Mouse (Mus musculus) large intestine, adult 2 months (tissue): ENCODE results near the gene Slc44a3. TPM values are rescaled to one million over a fixed set of nuclear protein-coding genes. Genes with fewer than 3 reads are reported as not detected.
A peak's percentile ranks its signal among the peaks of the same experiment; 100 is the strongest.
"Not testable (repeated sequence)": the region's sequence is repeated elsewhere in the genome, so short reads cannot be mapped to it uniquely, and the experiment has no call there.

Experiments used
- DNase-seq: peaks from one replicate; pipeline ENCODE4 v3.0.0-alpha.2; 2012; ENCODE audit warnings: low read depth, low spot score
- WGBS: fragments of 180-500 bp; shearing (Covaris S2); methylation state at CpG from one replicate; pipeline ENCODE4 v1.1.7; 2018; 5-methylcytosine and 5-hydroxymethylcytosine counted together
- polyA plus RNA-seq: library from polyadenylated mRNA; depleted of rRNA; stranded (reverse); fragments of >200 nt; gene quantifications from 2 replicates; pipeline ENCODE4 v1.2.3, GENCODE M21; 2012

Gene Slc44a3
- polyA plus RNA-seq, 1 experiment: 12.0 TPM

DNA sequence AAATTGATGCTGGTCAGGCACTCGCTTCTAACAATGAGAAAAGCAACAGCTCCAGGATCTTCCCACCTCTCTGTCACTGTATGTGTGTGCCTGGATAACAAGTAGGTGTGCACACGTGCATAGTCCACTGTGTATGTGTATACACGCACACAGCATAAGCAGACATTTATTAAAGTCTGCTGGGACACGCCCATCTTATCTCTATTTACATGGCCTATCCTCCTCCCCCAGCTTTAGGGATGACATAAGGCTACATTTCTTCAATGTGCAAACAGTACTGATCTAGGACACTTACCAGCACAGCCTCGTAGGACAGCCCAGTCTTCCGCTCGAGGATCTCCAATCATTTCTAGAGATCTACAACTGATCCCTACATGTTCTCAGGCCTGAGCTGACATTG lies 24.1 kb upstream of the Slc44a3 start:
- DNase-seq: no peak
- WGBS: 41% methylated on average over 7 of the region's 7 CpGs

DNA sequence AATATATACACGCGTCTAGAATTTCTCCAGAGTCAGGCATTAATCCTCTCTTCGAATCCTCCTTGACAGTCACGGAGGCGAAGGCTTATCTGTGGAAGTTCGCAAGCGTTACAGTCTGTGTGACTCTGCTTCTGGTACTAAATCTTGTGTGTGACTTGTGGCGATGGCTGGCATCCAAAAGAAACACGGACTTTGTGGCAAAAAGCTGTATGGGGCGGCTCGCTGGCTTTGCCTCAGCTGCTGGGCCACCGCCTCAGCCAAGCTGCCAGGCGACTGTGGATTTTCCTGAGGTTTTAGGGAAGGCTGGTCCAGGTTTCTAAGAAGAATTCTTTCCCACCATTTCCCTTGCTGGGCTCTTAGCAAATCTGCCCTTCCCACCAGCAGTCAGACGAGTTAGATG lies 21.1 kb upstream of the Slc44a3 start:
- WGBS: 21% methylated on average over 14 of the region's 14 CpGs
- DNase-seq: no peak

DNA sequence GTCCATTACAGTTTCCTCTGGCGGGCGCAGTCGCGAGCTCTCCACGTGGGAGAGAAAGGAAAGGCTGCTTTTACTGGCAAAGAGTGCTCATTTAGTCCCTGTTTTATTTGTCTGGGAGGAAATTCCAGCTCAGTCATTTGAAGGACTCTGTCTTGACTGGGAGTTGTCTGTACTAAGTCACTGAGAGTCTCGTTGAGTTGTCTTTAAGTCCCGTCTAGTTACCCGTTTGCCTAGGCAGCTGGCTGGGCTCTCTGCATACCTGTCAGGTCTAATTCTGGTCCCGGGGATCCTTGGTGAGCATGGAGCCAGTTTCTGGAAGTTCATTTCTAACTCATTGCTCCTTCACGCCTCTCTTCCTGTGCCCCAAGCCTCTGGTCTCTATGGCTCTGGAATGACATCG lies 20.5 kb upstream of the Slc44a3 start:
- no peak for DNase-seq
- WGBS: 32% methylated on average over 11 of the region's 11 CpGs

DNA sequence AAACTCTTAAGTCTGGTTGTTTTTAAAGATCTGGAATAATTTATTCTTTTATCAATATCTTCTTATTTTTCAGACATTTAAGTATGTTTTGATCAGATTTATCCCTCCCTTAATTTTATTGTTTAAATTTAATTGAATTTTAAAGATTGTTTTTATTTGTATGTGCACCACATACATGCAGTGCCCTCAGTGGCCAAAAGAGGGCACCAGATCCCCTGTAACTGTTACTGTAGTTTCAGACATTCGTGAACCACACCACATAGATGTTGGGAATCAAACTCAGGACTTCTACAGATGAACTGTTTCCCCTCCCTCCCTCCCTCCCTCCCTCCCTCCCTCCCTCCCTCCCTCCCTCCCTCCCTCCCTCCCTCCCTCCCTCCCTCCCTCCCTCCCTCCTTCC lies 18.2 kb upstream of the Slc44a3 start:
- DNase-seq: no peak
- whole genome bisulfite sequencing: 3% methylated on average over 1 of the region's 1 CpGs

DNA sequence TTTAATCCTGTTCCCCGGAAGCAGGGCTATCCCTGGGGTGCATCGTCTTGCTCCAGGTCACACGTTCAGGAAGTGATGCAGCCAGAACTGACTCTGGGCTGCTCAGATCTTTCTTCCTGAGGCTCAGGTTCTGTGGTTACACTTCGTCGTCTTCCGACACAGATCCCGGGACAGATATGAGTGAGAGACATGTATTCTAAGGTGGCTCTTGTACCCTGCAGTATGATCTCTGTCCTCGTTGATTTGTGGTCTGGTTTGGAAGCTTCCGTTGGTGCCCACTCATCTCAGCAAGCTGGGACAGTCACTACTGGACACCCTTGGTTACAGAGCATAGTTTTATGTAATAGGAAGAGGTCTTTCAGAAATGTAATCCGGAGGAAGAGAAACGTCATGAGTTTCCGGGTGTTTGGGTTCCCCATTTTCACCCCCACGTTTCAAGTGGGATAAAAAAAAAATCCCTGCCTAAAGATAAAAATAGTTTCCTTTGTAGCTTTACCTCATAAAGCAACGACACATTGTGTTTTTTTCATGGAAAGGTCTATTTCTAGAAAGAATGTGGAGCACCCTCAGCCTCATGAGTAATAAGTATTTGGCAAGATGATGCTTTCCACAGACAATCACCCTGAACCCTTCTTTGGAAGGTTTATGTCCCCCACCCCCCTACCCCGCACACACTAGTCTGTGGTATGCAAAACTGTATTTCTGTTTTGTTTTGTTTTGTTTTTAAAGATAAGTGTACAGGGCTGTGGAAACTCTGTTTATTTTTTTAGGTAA lies 15.8 kb upstream of the Slc44a3 start:
- WGBS: 61% methylated on average over 15 of the region's 15 CpGs
- DNase-seq: no peak

DNA sequence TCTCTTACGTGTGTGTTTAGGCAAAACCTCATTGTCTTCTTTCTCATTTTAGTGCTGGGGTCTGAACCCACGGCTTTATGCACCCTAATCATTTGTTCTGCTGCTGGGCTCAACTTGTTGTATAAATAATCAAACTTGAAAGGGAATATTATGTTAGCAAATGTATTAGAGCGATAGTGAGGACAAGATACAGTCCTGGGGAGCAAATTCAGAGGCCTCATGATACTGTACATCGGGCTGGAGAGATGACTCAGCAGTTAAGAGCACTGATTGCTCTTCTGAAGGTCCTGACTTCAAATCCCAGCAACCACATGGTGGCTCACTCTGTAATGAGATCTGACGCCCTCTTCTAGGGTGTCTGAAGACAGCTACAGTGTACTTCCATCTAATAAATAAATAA lies 8.4 kb upstream of the Slc44a3 start:
- no peak for DNase-seq
- WGBS: 61% methylated on average over 5 of the region's 5 CpGs

DNA sequence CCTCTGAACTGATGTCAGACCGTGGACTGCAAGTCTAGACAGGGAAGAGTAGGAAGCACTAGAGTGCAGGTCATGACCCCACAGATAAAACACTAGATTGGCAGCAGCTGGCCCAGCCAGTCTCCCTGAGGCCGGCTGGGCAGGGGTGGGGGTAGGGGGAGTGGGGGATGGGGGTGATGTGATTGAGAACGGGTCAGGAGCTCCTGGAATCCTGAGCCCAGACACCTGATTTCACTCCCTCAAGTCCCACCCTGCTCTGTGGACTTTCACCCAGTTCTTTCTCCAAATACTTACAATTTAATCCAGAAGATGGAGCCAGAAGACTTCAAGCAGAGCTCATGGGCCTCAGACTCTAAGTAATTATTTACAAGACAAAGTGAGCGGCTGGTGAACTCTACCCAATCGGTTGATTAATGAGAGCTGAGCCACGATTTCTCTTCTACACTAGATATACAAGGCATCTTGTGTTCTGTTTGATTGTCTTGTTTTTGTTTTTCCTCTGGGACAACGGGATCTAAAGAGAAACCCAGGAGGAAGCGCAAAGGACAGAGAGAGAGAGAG lies 7.7 kb upstream of the Slc44a3 start:
- no peak for DNase-seq
- WGBS: 11% methylated on average over 8 of the region's 8 CpGs

DNA sequence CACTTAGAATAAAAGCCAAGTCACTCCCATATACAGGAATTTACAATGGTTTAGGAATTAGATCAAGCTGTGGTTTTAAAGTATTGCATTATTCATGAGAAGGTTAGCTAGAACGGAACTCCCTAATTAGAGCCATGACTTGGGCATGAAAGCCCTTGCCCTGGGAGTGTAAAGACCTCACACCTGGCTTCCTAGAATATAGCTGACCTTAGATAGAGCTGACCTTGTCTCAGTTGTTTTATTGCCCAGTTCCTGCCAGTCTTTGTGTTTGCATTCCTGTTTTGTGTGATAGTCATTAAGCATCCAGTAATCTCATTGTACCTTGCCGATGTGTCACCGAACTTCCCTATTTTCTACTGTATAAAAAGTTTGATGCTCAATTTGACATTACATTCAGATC lies 6.6 kb upstream of the Slc44a3 start:
- not testable (repeated sequence) for DNase-seq
- WGBS: 26% methylated on average over 3 of the region's 3 CpGs

DNA sequence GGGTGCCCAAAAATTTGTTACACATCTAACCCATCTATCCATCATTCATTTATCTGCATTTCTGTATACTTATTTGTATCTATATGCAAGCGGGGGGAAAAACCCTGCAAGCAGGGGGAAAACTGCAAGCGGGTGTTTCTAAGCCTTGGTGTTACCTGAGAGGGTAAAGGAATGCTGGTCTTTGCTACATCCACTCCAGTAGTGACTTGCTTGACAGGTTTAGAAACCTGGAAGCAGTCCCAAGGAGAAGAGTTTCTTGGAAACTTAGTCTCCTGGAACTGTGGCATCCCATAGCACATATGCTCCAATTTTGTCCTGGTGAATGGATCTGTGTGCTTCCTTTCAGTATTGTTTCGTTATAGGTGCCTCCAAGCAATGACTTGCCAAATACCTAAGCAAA lies 5.8 kb upstream of the Slc44a3 start:
- no peak for DNase-seq
- WGBS: 93% methylated on average over 3 of the region's 3 CpGs

DNA sequence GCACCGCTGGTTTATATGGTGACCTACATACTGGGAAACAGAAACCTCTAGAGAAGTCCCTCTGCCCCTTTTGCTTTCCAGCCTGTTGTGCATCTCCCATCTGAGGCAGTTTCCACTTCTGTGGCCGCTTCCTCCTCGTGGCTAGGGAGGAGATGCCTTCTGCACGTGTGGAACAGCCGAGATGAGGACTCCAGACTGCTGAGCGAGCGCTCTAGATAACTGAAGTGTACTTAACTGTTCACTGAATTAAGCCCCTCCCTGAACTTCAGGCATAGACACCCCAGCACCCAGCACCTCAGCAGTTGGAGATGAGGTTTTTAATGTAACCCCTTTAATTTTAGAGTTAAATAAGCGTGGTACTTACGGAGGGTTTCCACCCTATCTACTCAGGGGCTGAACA lies 4.6 kb upstream of the Slc44a3 start:
- no peak for DNase-seq
- 72% methylated on average over 9 of the region's 9 CpGs for WGBS

DNA sequence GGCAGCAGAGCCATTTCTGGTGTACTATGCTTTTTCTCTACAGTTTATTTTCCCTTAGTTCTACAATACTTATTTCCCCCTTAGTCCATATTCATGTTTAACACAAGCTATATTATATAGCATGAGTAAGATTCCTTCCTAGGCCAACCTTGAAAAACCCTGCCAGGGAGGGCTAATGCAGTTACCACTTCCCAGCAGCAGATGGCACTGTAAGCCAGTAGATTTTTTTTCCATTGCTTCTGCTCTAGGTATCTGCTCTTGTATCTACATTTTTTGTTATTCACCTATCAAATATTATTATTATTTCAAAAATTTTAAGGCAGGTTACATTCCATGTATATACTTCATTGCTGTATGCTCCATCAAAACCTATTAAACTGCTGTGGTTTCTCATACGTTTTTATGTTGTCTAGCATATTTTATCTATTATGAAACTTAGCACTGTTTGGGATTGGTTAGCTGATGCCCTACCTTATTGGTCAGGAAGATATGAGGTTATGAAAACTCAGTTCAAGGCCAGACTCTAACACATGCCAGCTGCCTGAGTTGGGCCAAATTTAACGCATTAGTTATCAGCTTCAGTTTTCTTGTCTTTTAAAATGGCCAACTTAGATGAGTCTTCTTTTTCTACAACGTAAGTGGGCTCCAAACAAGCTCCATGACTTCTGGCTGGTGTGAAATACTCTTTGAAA lies 3.8 kb upstream of the Slc44a3 start:
- WGBS: 84% methylated on average over 3 of the region's 3 CpGs
- no peak for DNase-seq

DNA sequence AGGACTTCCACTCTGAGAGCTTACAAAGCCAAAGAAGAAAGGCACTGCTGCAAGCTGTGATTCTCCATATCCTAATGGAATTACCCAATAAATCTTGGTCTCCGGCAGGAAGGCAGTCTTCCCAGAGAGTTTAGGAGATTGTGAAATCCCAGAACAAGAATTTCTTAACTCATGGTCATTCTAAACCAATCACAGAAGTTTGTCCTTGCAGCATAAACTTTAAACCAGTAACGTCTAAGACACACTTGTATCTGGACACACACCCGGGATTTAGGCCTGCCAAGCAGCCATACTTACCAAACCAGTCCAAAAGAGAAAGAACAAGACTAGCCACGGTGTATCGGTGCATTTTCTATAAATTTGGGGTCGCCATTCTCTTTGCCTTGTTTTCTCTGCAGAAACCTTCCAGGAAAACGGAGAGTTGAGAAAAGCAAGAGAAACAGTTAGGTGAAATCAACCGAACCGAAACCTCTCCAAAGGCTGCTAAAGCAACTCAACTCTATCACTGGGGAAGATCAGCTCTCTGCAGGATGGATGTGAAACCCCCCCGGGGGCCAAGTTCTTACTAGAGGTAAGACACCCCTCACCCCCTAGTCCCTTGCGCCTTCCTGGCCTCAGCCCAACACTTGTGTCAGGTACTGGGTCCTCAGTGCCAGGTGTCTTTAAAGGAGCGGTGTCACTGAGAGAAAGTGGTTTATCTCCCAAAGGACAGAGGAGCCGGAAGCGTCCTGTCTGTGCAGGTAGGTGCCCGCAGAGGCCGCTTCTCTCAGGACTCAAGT lies 645 bp downstream of the Slc44a3 start:
- DNase-seq: peak; percentile 45
- WGBS: 21% methylated on average over 16 of the region's 16 CpGs

DNA sequence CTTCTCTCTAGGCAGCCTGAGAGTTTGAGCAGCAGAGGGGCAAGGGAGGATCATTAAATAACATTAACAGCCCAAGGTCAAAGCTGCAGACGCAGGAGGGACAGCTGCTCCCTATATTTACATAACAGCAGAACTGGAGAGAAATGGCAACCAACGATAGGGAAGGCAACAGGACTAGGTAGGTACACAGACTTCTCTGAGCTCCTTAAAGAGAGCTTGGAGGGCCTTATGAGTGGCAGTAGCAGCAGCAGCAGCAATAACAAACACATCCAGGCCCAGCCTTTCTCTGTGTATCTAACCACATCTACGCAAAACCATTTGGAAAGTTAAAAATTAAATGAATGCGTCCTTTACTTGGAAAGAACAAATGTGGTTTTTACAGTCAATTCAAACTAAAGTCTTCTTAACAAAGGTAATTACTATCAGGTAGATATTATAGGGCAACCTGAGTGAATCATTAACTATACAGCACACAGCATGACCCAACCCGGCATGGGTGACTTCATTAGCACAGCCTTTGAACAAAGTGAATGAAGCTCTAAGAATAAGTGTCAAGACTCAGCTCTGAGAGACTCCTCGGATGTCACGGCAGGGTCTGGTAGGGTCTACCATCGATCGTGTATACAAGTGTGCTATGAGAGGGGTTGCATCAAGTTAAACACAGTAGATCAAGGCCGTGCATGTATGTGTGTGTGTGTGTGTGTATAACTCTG lies 1.5 kb downstream of the Slc44a3 start:
- WGBS: 28% methylated on average over 10 of the region's 10 CpGs
- peak; percentile 63 for DNase-seq

DNA sequence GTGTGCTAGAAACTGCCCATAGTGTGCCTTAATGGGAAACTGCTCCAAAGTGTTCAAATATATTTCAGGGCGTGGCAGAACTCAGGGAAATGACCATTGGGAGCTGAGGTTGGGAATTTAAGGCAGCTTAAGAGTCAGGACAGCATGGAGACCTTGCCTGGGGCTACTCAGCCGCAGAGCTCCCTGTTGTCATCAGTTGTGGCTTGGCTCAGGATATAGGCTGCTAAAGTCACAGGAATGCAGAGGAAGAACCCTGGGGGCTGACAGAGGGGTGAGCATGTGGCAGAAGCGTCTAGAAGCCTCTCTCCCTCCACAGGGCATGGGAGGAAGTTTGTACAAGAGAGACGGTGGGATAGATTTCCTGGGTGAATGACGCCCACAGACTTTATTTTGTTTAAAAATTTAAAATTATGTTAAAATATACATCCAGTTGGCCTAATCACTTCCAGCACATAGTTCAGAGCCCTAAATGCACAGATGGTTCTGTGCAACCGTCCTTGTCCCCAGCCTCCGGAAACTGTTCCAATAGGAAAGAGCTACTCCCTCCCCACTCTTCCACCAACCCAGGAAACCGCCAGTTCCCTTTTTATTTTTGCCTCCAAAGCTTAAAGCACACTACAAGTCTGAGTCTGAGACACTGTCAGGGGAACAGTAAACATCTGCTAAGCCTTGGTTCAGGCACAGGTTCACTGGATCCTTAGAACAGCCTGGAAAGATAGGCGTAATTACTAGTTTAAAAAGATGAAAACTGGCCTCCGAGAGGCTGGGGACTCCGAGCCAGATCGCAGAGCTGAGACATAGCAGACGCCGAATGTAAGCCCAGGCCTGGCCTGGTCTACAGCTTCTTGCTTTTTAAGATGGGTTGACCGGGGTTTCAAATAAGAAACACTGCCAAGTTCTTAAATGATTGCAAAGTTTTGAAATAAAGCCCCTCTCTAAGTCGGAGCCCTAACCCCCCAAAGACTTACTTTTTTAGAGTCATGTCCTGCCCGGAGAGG lies 5.8 kb downstream of the Slc44a3 start:
- DNase-seq: no peak
- WGBS: 76% methylated on average over 17 of the region's 17 CpGs

DNA sequence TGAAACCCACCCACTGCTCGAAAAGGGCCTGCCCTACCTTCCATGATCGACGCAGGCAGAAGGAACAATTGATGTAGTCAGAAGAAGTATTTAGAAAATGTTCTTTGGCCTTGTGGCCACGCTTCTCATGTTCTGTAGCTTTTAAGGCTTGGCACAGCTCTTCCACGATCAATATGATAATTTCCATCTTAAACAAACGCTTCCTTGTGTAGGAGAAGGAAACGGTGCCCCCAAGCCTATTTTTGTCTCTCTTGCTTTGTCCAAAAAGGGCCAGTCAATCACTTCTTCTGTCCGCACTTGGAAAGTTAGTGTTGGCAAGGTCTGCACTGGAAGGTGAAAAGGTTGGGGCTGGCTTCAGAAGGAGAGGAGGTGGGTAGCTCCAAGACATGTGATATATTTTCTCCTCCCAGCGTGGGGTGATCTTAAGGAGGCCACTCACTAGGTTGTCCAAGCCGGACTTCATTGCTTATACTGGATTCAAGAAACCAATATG lies 10.5 kb downstream of the Slc44a3 start:
- WGBS: 89% methylated on average over 10 of the region's 10 CpGs
- DNase-seq: no peak

DNA sequence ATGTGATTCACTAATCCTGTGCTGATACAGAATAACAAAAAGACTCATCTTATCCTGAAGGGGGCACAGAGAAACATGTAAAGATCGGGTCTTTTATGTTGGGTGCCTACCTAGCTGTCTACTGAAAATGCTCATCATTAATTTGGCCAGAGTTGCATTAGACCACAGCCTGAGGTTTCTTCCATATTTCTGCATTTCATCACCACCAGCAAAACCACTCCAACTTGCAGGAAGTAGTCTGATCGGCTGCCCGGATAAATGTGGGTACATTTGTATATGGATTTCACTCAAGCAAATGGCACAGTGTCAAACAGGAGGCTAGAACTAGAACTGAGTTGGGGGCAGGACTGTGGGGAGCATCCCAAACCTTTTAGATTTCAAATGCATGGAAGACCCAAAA lies 11.1 kb downstream of the Slc44a3 start:
- DNase-seq: no peak
- 77% methylated on average over 3 of the region's 3 CpGs for WGBS

DNA sequence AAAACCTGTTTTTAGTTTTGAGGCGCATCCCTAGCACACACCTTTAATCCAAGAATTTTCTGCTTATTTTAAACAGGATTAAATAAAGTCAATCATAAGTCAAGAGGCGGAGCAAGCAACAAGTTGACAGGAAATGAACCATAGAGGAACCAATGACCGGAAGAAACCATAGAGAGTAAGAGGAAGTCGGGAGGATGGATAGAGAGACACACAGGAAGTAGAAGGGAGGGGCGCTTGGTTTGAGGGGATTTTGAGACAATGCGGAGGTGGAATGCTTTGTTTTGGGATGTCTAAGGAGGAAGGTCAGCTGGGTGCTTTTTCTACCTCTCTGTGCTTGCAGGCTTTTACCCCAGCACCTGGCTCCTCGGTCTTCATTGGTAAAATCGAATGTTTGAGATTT lies 15.2 kb downstream of the Slc44a3 start:
- 96% methylated on average over 8 of the region's 8 CpGs for WGBS
- no peak for DNase-seq

DNA sequence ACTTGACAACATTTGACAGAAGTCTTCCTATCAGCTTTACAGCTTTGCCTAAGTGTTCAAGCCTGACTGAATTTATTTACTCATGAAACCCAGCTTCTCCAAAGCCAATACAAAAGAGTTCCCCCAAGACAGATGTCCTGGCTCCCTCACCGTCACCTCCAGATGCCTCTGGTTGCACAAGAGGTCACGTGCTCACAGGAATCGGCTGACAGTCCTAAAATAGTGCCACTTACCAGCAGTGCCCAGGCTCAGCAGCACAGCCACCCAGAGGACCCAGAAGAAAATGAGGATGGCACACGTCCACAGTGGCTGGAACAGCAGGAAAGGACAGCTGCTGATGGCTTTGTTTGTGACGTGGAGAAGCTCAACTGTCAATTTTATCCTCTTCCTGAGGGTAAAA lies 23.1 kb downstream of the Slc44a3 start:
- DNase-seq: no peak
- 58% methylated on average over 5 of the region's 5 CpGs for WGBS
